Mouse (Mus musculus) limb, embryonic 11.5 days (tissue): ENCODE measurements around the gene Scaf1. TPM values are rescaled to one million over a fixed set of nuclear protein-coding genes. Genes with fewer than 3 reads are reported as not detected.

ENCODE experiments used
- ATAC-seq: fragments of 200-750 bp; cut with Nextera tagmentation; 2 replicates; pipeline ENCODE4 v1.8.0; 2017; ENCODE audit warnings: low read depth; ENCODE audit not compliant: insufficient number of reproducible peaks, low FRiP score, low TSS enrichment
- DNase-seq: peaks from one replicate; pipeline ENCODE4 v3.0.0-alpha.2; 2015; ENCODE audit warnings: low spot score
- H3K27ac ChIP-seq: fragments of 300-500 bp; sonication (generic); replicated peaks from 2 replicates; pipeline ENCODE4 v1.5.1; 2014; ENCODE audit warnings: low read depth, mild to moderate bottlenecking, low read length
- H3K27me3 ChIP-seq: fragments of 300-500 bp; sonication (generic); 2 replicates; pipeline ENCODE4 v1.6.1; 2014; ENCODE audit warnings: mild to moderate bottlenecking, low read length, mixed read lengths; ENCODE audit not compliant: control insufficient read depth, insufficient read depth
- H3K36me3 ChIP-seq: fragments of 300-500 bp; sonication (generic); 2 replicates; pipeline ENCODE4 v1.6.1; 2014; ENCODE audit warnings: mild to moderate bottlenecking, low read length, moderate library complexity, mixed read lengths; ENCODE audit not compliant: control insufficient read depth, insufficient read depth
- H3K4me1 ChIP-seq: fragments of 300-500 bp; sonication (generic); 2 replicates; pipeline ENCODE4 v1.6.1; 2014; ENCODE audit warnings: low read length, mixed read lengths; ENCODE audit not compliant: control insufficient read depth, insufficient read depth
- H3K4me2 ChIP-seq: fragments of 300-500 bp; sonication (generic); 2 replicates; pipeline ENCODE4 v1.6.1; 2014; ENCODE audit warnings: low read depth, mild to moderate bottlenecking, moderate library complexity; ENCODE audit not compliant: severe bottlenecking
- H3K4me3 ChIP-seq: fragments of 300-500 bp; sonication (generic); 2 replicates; pipeline ENCODE4 v1.5.1; 2014; ENCODE audit warnings: low read depth, low read length
- H3K9ac ChIP-seq: fragments of 300-500 bp; sonication (generic); 2 replicates; pipeline ENCODE4 v1.6.1; 2014; ENCODE audit warnings: mild to moderate bottlenecking, low read length
- H3K9me3 ChIP-seq: fragments of 300-500 bp; sonication (generic); 2 replicates; pipeline ENCODE4 v1.6.1; 2016; ENCODE audit warnings: low read length; ENCODE audit not compliant: control insufficient read depth
- WGBS: fragments of 180-500 bp; shearing (Covaris S2); extraction: QIAGEN DNeasy Blood & Tissue Kit; methylation state at CpG from one replicate; pipeline ENCODE4 v1.1.7; 2014; 5-methylcytosine and 5-hydroxymethylcytosine counted together
- polyA plus RNA-seq: library from polyadenylated mRNA; unstranded; fragments of >200 nt; fragmentation: Nextera tagmentation; extraction: Ambion mirVana; gene quantifications from 2 replicates; pipeline ENCODE4 v1.2.1, GENCODE M21; 2014

Gene Scaf1
- polyA plus RNA-seq, 1 experiment from 2014 or later, result 52.0 TPM

- DNase-seq (no peak), ATAC-seq (no peak)
- Histone ChIP-seq H3K9me3 (no peaks in the 10 kb centered on the region), H3K4me2 (no peak overlapping the region), H3K27me3 (no peaks in the 10 kb centered on the region), H3K9ac (no peak overlapping the region), H3K4me1 (no peaks in the 10 kb centered on the region), H3K27ac (no peak overlapping the region), H3K36me3 (peaks cover 67% of the 10 kb centered on the region), H3K4me3 (no peak overlapping the region)
- WGBS, result 92% methylated on average over 11 of the region's 11 CpGs
These were observed 20.5 kb upstream of the Scaf1 start for GRCm38 (mm10) chr7:45036702-45037101.

GRCm38 (mm10) chr7:45035631-45036030 is 19.5 kb upstream of the Scaf1 start:
- WGBS, result 91% methylated on average over 3 of the region's 3 CpGs
- no peak overlapping the region for H3K9ac ChIP-seq
- DNase-seq (no peak), ATAC-seq (no peak)
- H3K27ac ChIP-seq, result no peak overlapping the region
- H3K36me3 ChIP-seq, result peaks cover 66% of the 10 kb centered on the region
- H3K4me1 ChIP-seq, result no peaks in the 10 kb centered on the region
- no peaks in the 10 kb centered on the region for H3K9me3 ChIP-seq
- no peak overlapping the region for H3K4me2 ChIP-seq
- no peak overlapping the region for H3K4me3 ChIP-seq
- no peaks in the 10 kb centered on the region for H3K27me3 ChIP-seq

GRCm38 (mm10) chr7:45033722-45034359 is 17.7 kb upstream of the Scaf1 start:
- 93% methylated on average over 19 of the region's 19 CpGs for WGBS
- Histone ChIP-seq H3K36me3 (peaks cover 63% of the 10 kb centered on the region), H3K4me1 (no peaks in the 10 kb centered on the region), H3K9me3 (no peaks in the 10 kb centered on the region), H3K9ac (no peak overlapping the region), H3K27ac (no peak overlapping the region), H3K4me3 (no peak overlapping the region), H3K27me3 (no peaks in the 10 kb centered on the region), H3K4me2 (no peak overlapping the region)
- no peak for DNase-seq
- no peak for ATAC-seq

GRCm38 (mm10) chr7:45030857-45031256 is 14.7 kb upstream of the Scaf1 start:
- ATAC-seq, result no peak
- Histone ChIP-seq H3K4me1 (0 out of 2 replicates have a peak, but pooled peaks cover 2% of the 10 kb centered on the region), H3K4me2 (no peak overlapping the region), H3K27ac (no peak overlapping the region), H3K4me3 (no peak overlapping the region), H3K36me3 (peaks cover 64% of the 10 kb centered on the region), H3K27me3 (no peaks in the 10 kb centered on the region), H3K9me3 (no peaks in the 10 kb centered on the region), H3K9ac (no peak overlapping the region)
- DNase-seq, result no peak
- 92% methylated on average over 8 of the region's 8 CpGs for WGBS

GRCm38 (mm10) chr7:45029995-45030394 is 13.8 kb upstream of the Scaf1 start:
- no peak for DNase-seq
- no peak overlapping the region for H3K9ac ChIP-seq
- 0 out of 2 replicates have a peak, but pooled peaks cover 2% of the 10 kb centered on the region for H3K4me1 ChIP-seq
- ATAC-seq, result no peak
- H3K27ac ChIP-seq, result no peak overlapping the region
- 94% methylated on average over 6 of the region's 6 CpGs for WGBS
- no peak overlapping the region for H3K4me2 ChIP-seq
- no peaks in the 10 kb centered on the region for H3K9me3 ChIP-seq
- no peak overlapping the region for H3K4me3 ChIP-seq
- H3K36me3 ChIP-seq, result peaks cover 58% of the 10 kb centered on the region
- no peaks in the 10 kb centered on the region for H3K27me3 ChIP-seq

- no peaks in the 10 kb centered on the region for H3K27me3 ChIP-seq
- no peak overlapping the region for H3K27ac ChIP-seq
- DNase-seq (no peak), ATAC-seq (no peak)
- 94% methylated on average over 11 of the region's 11 CpGs for WGBS
- H3K4me3 ChIP-seq, result no peak overlapping the region
- H3K36me3 ChIP-seq, result peaks cover 42% of the 10 kb centered on the region
- no peaks in the 10 kb centered on the region for H3K9me3 ChIP-seq
- 0 out of 2 replicates have a peak, but pooled peaks cover 2% of the 10 kb centered on the region for H3K4me1 ChIP-seq
- no peak overlapping the region for H3K9ac ChIP-seq
- no peak overlapping the region for H3K4me2 ChIP-seq
These were observed 12.2 kb upstream of the Scaf1 start for GRCm38 (mm10) chr7:45028351-45028750.

GRCm38 (mm10) chr7:45027761-45028160 is 11.6 kb upstream of the Scaf1 start:
- ATAC-seq (no peak), DNase-seq (no peak)
- H3K4me2 ChIP-seq, result no peak overlapping the region
- H3K36me3 ChIP-seq, result peaks cover 38% of the 10 kb centered on the region
- no peaks in the 10 kb centered on the region for H3K9me3 ChIP-seq
- H3K4me1 ChIP-seq, result 0 out of 2 replicates have a peak, but pooled peaks cover 2% of the 10 kb centered on the region
- no peak overlapping the region for H3K9ac ChIP-seq
- H3K27me3 ChIP-seq, result no peaks in the 10 kb centered on the region
- no peak overlapping the region for H3K4me3 ChIP-seq
- WGBS, result 91% methylated on average over 9 of the region's 9 CpGs
- H3K27ac ChIP-seq, result no peak overlapping the region

GRCm38 (mm10) chr7:45026256-45026655 is 10.1 kb upstream of the Scaf1 start:
- Histone ChIP-seq H3K9ac (no peak overlapping the region), H3K36me3 (peaks cover 33% of the 10 kb centered on the region), H3K4me3 (no peak overlapping the region), H3K4me2 (no peak overlapping the region), H3K27me3 (no peaks in the 10 kb centered on the region), H3K4me1 (0 out of 2 replicates have a peak, but pooled peaks cover 2% of the 10 kb centered on the region), H3K27ac (no peak overlapping the region), H3K9me3 (no peaks in the 10 kb centered on the region)
- no peak; the same call in 1 of the 2 replicates for ATAC-seq
- no peak for DNase-seq
- WGBS, result 67% methylated on average over 2 of the region's 2 CpGs
